Mouse (Mus musculus) midbrain, embryonic 10.5 days (tissue): Measurements from ENCODE around the gene Apmap. TPM values are rescaled to one million over a fixed set of nuclear protein-coding genes. Genes with fewer than 3 reads are reported as not detected.
"Not testable (repeated sequence)": the region's sequence is repeated elsewhere in the genome, so short reads cannot be mapped to it uniquely, and the experiment has no call there.

Experiments
- DNase-seq: peaks from one replicate; pipeline ENCODE4 v3.0.0-alpha.2; 2017; ENCODE audit warnings: low spot score
- H3K27ac ChIP-seq: fragments of 300-500 bp; sonication (generic); replicated peaks from 2 replicates; pipeline ENCODE4 v1.5.1; 2016; ENCODE audit warnings: mild to moderate bottlenecking
- H3K27me3 ChIP-seq: fragments of 300-500 bp; sonication (generic); 2 replicates; pipeline ENCODE4 v1.6.1; 2016; ENCODE audit warnings: low read depth, mild to moderate bottlenecking; ENCODE audit not compliant: poor library complexity, severe bottlenecking
- H3K36me3 ChIP-seq: fragments of 300-500 bp; sonication (generic); 2 replicates; pipeline ENCODE4 v1.6.1; 2016; ENCODE audit warnings: mild to moderate bottlenecking, moderate library complexity
- H3K4me1 ChIP-seq: fragments of 300-500 bp; sonication (generic); 2 replicates; pipeline ENCODE4 v1.6.1; 2016
- H3K4me3 ChIP-seq: fragments of 300-500 bp; sonication (generic); 2 replicates; pipeline ENCODE4 v1.5.1; 2016; ENCODE audit warnings: mild to moderate bottlenecking, moderate library complexity
- H3K9me3 ChIP-seq: fragments of 300-500 bp; sonication (generic); replicated peaks from 2 replicates; pipeline ENCODE4 v1.6.1; 2016; ENCODE audit warnings: mild to moderate bottlenecking
- WGBS: fragments of 180-500 bp; shearing (Covaris S2); methylation state at CpG from one replicate; pipeline ENCODE4 v1.1.7; 2016; 5-methylcytosine and 5-hydroxymethylcytosine counted together
- polyA plus RNA-seq: library from polyadenylated mRNA; unstranded; fragments of >200 nt; fragmentation: Nextera tagmentation; extraction: Ambion mirVana; gene quantifications from 2 replicates; pipeline ENCODE4 v1.2.1, GENCODE M21; 2016

Gene Apmap
- polyA plus RNA-seq, 1 experiment from 2014 or later, result 35.6 TPM

DNA sequence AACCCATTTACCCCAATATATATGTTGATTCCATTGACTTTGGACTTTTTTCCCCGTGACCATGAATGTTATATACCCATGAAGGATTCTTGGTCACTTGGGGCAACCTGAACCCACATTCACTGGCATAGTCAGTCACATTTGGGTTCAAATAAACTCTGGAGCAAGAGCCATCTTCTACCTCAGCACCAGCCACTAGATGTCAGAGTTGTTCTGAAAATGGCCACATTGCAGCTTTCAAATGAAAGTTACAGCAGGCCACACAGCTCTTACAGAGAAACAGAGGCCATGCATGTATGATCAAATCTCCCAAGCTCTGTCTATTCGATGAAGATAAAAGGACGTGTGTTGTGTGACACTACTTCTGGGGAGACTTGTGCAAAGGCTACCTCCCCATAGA is 49.8 kb downstream of the Apmap start:
- no peaks in the 10 kb centered on the region for H3K9me3 ChIP-seq
- H3K27me3 ChIP-seq, result no peaks in the 10 kb centered on the region
- H3K27ac ChIP-seq, result no peak overlapping the region
- no peak overlapping the region for H3K4me3 ChIP-seq
- DNase-seq, result no peak
- 55% methylated on average over 3 of the region's 3 CpGs for WGBS
- H3K36me3 ChIP-seq, result no peaks in the 10 kb centered on the region
- H3K4me1 ChIP-seq, result no peaks in the 10 kb centered on the region

DNA sequence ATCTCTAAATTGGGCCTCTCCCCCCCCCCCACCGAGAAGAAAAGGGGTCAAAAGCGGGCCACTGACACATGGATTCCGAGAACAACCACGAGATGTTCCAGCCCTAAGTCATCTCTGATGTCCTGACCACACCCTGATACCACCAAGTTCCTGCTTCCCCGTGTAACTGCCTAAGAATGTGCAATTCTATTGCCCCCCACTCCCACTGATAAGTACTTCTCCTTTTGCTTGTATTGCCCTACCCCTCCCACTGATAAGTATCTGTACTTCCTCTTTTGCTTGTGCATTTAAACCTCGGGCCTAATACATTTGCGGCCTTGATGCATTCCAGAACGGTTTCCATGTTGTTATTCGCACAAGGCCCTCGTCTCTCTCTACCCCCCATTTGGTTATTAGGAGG is 58.8 kb downstream of the Apmap start:
- not testable (repeated sequence) for H3K4me3 ChIP-seq, DNase-seq, H3K4me1 ChIP-seq, H3K9me3 ChIP-seq, H3K36me3 ChIP-seq, H3K27me3 ChIP-seq, H3K27ac ChIP-seq
- WGBS, result 85% methylated on average over 10 of the region's 10 CpGs

Other genes starting within 250 kb of the Apmap start
- 9.0 and 10.5 TPM in 2 replicates for gene 3300002I08Rik, start 245.8 kb downstream of the Apmap start, polyA plus RNA-seq
- gene Zfp442, start 157.1 kb downstream of the Apmap start, polyA plus RNA-seq, result 10.4 and 11.2 TPM in 2 replicates
- gene Zfp345, start 123.5 kb downstream of the Apmap start, polyA plus RNA-seq, result not detected in 2 replicates
- 0.12 and 0.19 TPM in 2 replicates for gene Cst7, start 38.2 kb downstream of the Apmap start, polyA plus RNA-seq
- 9.2 and 20.5 TPM in 2 replicates for gene Acss1, start 59.9 kb upstream of the Apmap start, polyA plus RNA-seq
- 0.19 and 0.56 TPM in 2 replicates for gene Vsx1, start 80.8 kb upstream of the Apmap start, polyA plus RNA-seq
- gene Entpd6, start 140.5 kb upstream of the Apmap start, polyA plus RNA-seq, result 35.5 and 38.0 TPM in 2 replicates
- gene Pygb, start 178.2 kb upstream of the Apmap start, polyA plus RNA-seq, result 62.7 and 67.0 TPM in 2 replicates